Mouse (Mus musculus): ENCODE measurements around the gene Prkd1. TPM values are rescaled to one million over a fixed set of nuclear protein-coding genes. Genes with fewer than 3 reads are reported as not detected.

The Prkd1 gene
- polyA plus RNA-seq, 1 experiment: 3.4 TPM

- WGBS: 92% methylated on average over 2 of the region's 2 CpGs
- H3K27me3 ChIP-seq (replicated peaks; ENCODE audit: control insufficient read depth, insufficient read depth, low read length): no peaks in the 10 kb centered on the region
- no peak for DNase-seq
- H3K27ac ChIP-seq (ENCODE audit: insufficient read depth, low read depth, low read length): no peak overlapping the region
- no peaks in the 10 kb centered on the region for H3K4me1 ChIP-seq (ENCODE audit: control insufficient read depth, insufficient read depth, low read length)
- H3K36me3 ChIP-seq (ENCODE audit: control insufficient read depth, insufficient read depth, low read length): no peaks in the 10 kb centered on the region
- TF ChIP-seq CTCF (conservative IDR thresholded peaks at IDR 0.05; ENCODE audit: insufficient read depth, insufficient read length, low read depth, low read length) (no peak), POLR2A (IDR thresholded peaks at IDR 0.05; ENCODE audit: low read depth, low read length) (no peak)
- no peak overlapping the region for H3K4me3 ChIP-seq (ENCODE audit: insufficient read depth, low read depth, low read length)
Observed at GRCm38 (mm10) chr12:50537761-50538160, 111.1 kb downstream of the Prkd1 start.

GRCm38 (mm10) chr12:50537006-50537405, 111.9 kb downstream of the Prkd1 start:
- Histone ChIP-seq H3K4me1 (ENCODE audit: control insufficient read depth, insufficient read depth, low read length) (no peaks in the 10 kb centered on the region), H3K27me3 (replicated peaks; ENCODE audit: control insufficient read depth, insufficient read depth, low read length) (no peaks in the 10 kb centered on the region), H3K4me3 (ENCODE audit: insufficient read depth, low read depth, low read length) (no peak overlapping the region), H3K36me3 (ENCODE audit: control insufficient read depth, insufficient read depth, low read length) (no peaks in the 10 kb centered on the region), H3K27ac (ENCODE audit: insufficient read depth, low read depth, low read length) (no peak overlapping the region)
- no peak for DNase-seq
- WGBS: 46% methylated on average over 1 of the region's 1 CpGs
- TF ChIP-seq POLR2A (IDR thresholded peaks at IDR 0.05; ENCODE audit: low read depth, low read length): no peak
- TF ChIP-seq CTCF (conservative IDR thresholded peaks at IDR 0.05; ENCODE audit: insufficient read depth, insufficient read length, low read depth, low read length): no peak

- Histone ChIP-seq H3K4me3 (ENCODE audit: insufficient read depth, low read depth, low read length) (no peak overlapping the region), H3K27me3 (replicated peaks; ENCODE audit: control insufficient read depth, insufficient read depth, low read length) (no peaks in the 10 kb centered on the region), H3K36me3 (ENCODE audit: control insufficient read depth, insufficient read depth, low read length) (no peaks in the 10 kb centered on the region), H3K4me1 (ENCODE audit: control insufficient read depth, insufficient read depth, low read length) (no peaks in the 10 kb centered on the region), H3K27ac (ENCODE audit: insufficient read depth, low read depth, low read length) (no peak overlapping the region)
- WGBS: 76% methylated on average over 1 of the region's 1 CpGs
- TF ChIP-seq CTCF (conservative IDR thresholded peaks at IDR 0.05; ENCODE audit: insufficient read depth, insufficient read length, low read depth, low read length): no peak
- no peak for TF ChIP-seq POLR2A (IDR thresholded peaks at IDR 0.05; ENCODE audit: low read depth, low read length)
- no peak for DNase-seq
Observed at GRCm38 (mm10) chr12:50528633-50529032, 120.3 kb downstream of the Prkd1 start.

- DNase-seq: no peak
- H3K27ac ChIP-seq (ENCODE audit: insufficient read depth, low read depth, low read length): no peak overlapping the region
- WGBS: 72% methylated on average over 2 of the region's 2 CpGs
- H3K4me1 ChIP-seq (ENCODE audit: control insufficient read depth, insufficient read depth, low read length): no peaks in the 10 kb centered on the region
- no peak overlapping the region for H3K4me3 ChIP-seq (ENCODE audit: insufficient read depth, low read depth, low read length)
- H3K36me3 ChIP-seq (ENCODE audit: control insufficient read depth, insufficient read depth, low read length): no peaks in the 10 kb centered on the region
- TF ChIP-seq CTCF (conservative IDR thresholded peaks at IDR 0.05; ENCODE audit: insufficient read depth, insufficient read length, low read depth, low read length): no peak
- no peak for TF ChIP-seq POLR2A (IDR thresholded peaks at IDR 0.05; ENCODE audit: low read depth, low read length)
- no peaks in the 10 kb centered on the region for H3K27me3 ChIP-seq (replicated peaks; ENCODE audit: control insufficient read depth, insufficient read depth, low read length)
Observed at GRCm38 (mm10) chr12:50524061-50524460, 124.8 kb downstream of the Prkd1 start.

- Histone ChIP-seq H3K36me3 (ENCODE audit: control insufficient read depth, insufficient read depth, low read length) (no peaks in the 10 kb centered on the region), H3K4me3 (ENCODE audit: insufficient read depth, low read depth, low read length) (no peak overlapping the region), H3K27me3 (replicated peaks; ENCODE audit: control insufficient read depth, insufficient read depth, low read length) (no peaks in the 10 kb centered on the region), H3K27ac (ENCODE audit: insufficient read depth, low read depth, low read length) (no peak overlapping the region), H3K4me1 (ENCODE audit: control insufficient read depth, insufficient read depth, low read length) (0 out of 2 replicates have a peak, but pooled peaks cover 3% of the 10 kb centered on the region)
- 53% methylated on average over 2 of the region's 2 CpGs for WGBS
- DNase-seq: no peak
- no peak for TF ChIP-seq POLR2A (IDR thresholded peaks at IDR 0.05; ENCODE audit: low read depth, low read length)
- TF ChIP-seq CTCF (conservative IDR thresholded peaks at IDR 0.05; ENCODE audit: insufficient read depth, insufficient read length, low read depth, low read length): no peak
Observed at GRCm38 (mm10) chr12:50514526-50514925, 134.4 kb downstream of the Prkd1 start.

GRCm38 (mm10) chr12:50511486-50512225, 137.2 kb downstream of the Prkd1 start:
- Histone ChIP-seq H3K36me3 (ENCODE audit: control insufficient read depth, insufficient read depth, low read length) (no peaks in the 10 kb centered on the region), H3K27me3 (replicated peaks; ENCODE audit: control insufficient read depth, insufficient read depth, low read length) (no peaks in the 10 kb centered on the region), H3K4me1 (ENCODE audit: control insufficient read depth, insufficient read depth, low read length) (0 out of 2 replicates have a peak, but pooled peaks cover 3% of the 10 kb centered on the region), H3K27ac (ENCODE audit: insufficient read depth, low read depth, low read length) (peak overlapping the region; percentile 76; the same call in 1 of the 2 replicates), H3K4me3 (ENCODE audit: insufficient read depth, low read depth, low read length) (no peak overlapping the region)
- peak; percentile 46 for DNase-seq
- WGBS: 69% methylated on average over 4 of the region's 4 CpGs
- TF ChIP-seq CTCF (conservative IDR thresholded peaks at IDR 0.05; ENCODE audit: insufficient read depth, insufficient read length, low read depth, low read length): no peak
- no peak for TF ChIP-seq POLR2A (IDR thresholded peaks at IDR 0.05; ENCODE audit: low read depth, low read length)

GRCm38 (mm10) chr12:50508762-50509161, 140.1 kb downstream of the Prkd1 start:
- H3K27ac ChIP-seq (ENCODE audit: insufficient read depth, low read depth, low read length): no peak overlapping the region

More at GRCm38 (mm10) chr12:50508762-50509161, 140.1 kb downstream of the Prkd1 start:
- Histone ChIP-seq H3K4me3 (ENCODE audit: insufficient read depth, low read depth, low read length) (no peak overlapping the region), H3K4me1 (ENCODE audit: control insufficient read depth, insufficient read depth, low read length) (0 out of 2 replicates have a peak, but pooled peaks cover 3% of the 10 kb centered on the region), H3K27me3 (replicated peaks; ENCODE audit: control insufficient read depth, insufficient read depth, low read length) (no peaks in the 10 kb centered on the region), H3K36me3 (ENCODE audit: control insufficient read depth, insufficient read depth, low read length) (no peaks in the 10 kb centered on the region)
- DNase-seq: peak; percentile 40
- 87% methylated on average over 2 of the region's 2 CpGs for WGBS
- TF ChIP-seq POLR2A (IDR thresholded peaks at IDR 0.05; ENCODE audit: low read depth, low read length) (no peak), CTCF (conservative IDR thresholded peaks at IDR 0.05; ENCODE audit: insufficient read depth, insufficient read length, low read depth, low read length) (no peak)

All from kidney, adult 2 months (tissue).